Mouse (Mus musculus) myocyte (in vitro differentiated cells): Measurements from ENCODE around the gene Zfp488. TPM values are rescaled to one million over a fixed set of nuclear protein-coding genes. Genes with fewer than 3 reads are reported as not detected.

Source experiments
- H3K27me3 ChIP-seq: one replicate; pipeline ENCODE4 v1.6.1; 2011; ENCODE audit not compliant: control insufficient read depth, insufficient read depth, insufficient read length
- H3K36me3 ChIP-seq: one replicate; pipeline ENCODE4 v1.6.1; 2011; ENCODE audit not compliant: control insufficient read depth, insufficient read depth
- H3K4me2 ChIP-seq: one replicate; pipeline ENCODE4 v1.6.1; 2011; ENCODE audit warnings: low read depth, control low read depth
- H3K4me3 ChIP-seq: one replicate; pipeline ENCODE4 v1.5.1; 2011; ENCODE audit warnings: mild to moderate bottlenecking, control low read depth, moderate library complexity
- H3K79me2 ChIP-seq: one replicate; pipeline ENCODE4 v1.6.1; 2011; ENCODE audit not compliant: control insufficient read depth, insufficient read depth
- H3ac ChIP-seq: one replicate; pipeline ENCODE4 v1.6.1; 2011; ENCODE audit not compliant: control insufficient read depth, insufficient read length
- CEBPB ChIP-seq: IDR thresholded peaks from 2 replicates; pipeline ENCODE4 v1.6.1; 2011; ENCODE audit warnings: mild to moderate bottlenecking, moderate library complexity; ENCODE audit not compliant: poor library complexity, insufficient read depth, severe bottlenecking
- E2F4 ChIP-seq: IDR thresholded peaks from one replicate; pipeline ENCODE4 v1.6.1; 2011; ENCODE audit warnings: mild to moderate bottlenecking, control low read depth, moderate library complexity; ENCODE audit not compliant: insufficient read depth
- MAX ChIP-seq: IDR thresholded peaks from one replicate; pipeline ENCODE4 v1.6.1; 2011; ENCODE audit warnings: low read depth, mild to moderate bottlenecking, control low read depth
- MYOD1 ChIP-seq, 3 experiments: IDR thresholded peaks; one replicate each; pipeline ENCODE4 v1.6.1; 2011; ENCODE audit warnings: control low read depth in 2 of 3, low read depth in 2 of 3, mild to moderate bottlenecking in 2 of 3, moderate library complexity in 1 of 3; ENCODE audit not compliant: insufficient read length in 2 of 3, control insufficient read depth in 1 of 3
- MYOG ChIP-seq, 3 experiments: IDR thresholded peaks; one replicate each; pipeline ENCODE4 v1.6.1; 2011; ENCODE audit warnings: control low read depth in 2 of 3, low read depth in 2 of 3, mild to moderate bottlenecking in 2 of 3; ENCODE audit not compliant: insufficient read length in 2 of 3, control insufficient read depth in 1 of 3, insufficient read depth in 1 of 3
- POLR2A ChIP-seq: IDR thresholded peaks from one replicate; pipeline ENCODE4 v1.6.1; 2011; ENCODE audit warnings: low read depth, mild to moderate bottlenecking, control low read depth, moderate library complexity; ENCODE audit not compliant: insufficient read length
- POLR2AphosphoS2 ChIP-seq: IDR thresholded peaks from one replicate; pipeline ENCODE4 v1.6.1; 2011; ENCODE audit warnings: low read depth, control low read depth; ENCODE audit not compliant: insufficient read length
- REST ChIP-seq: IDR thresholded peaks from one replicate; pipeline ENCODE4 v1.6.1; 2011; ENCODE audit warnings: mild to moderate bottlenecking, control low read depth, moderate library complexity; ENCODE audit not compliant: insufficient read depth, insufficient read length
- SRF ChIP-seq: IDR thresholded peaks from one replicate; pipeline ENCODE4 v1.6.1; 2011; ENCODE audit warnings: low read depth; ENCODE audit not compliant: control insufficient read depth, insufficient read length
- TCF12 ChIP-seq: IDR thresholded peaks from one replicate; pipeline ENCODE4 v1.6.1; 2011; ENCODE audit warnings: mild to moderate bottlenecking, control low read depth; ENCODE audit not compliant: poor library complexity, insufficient read depth, severe bottlenecking
- TCF3 ChIP-seq: IDR thresholded peaks from one replicate; pipeline ENCODE4 v1.6.1; 2011; ENCODE audit warnings: low read depth, control low read depth; ENCODE audit not compliant: insufficient read length
- USF1 ChIP-seq: IDR thresholded peaks from one replicate; pipeline ENCODE4 v1.6.1; 2011; ENCODE audit warnings: low read depth, mild to moderate bottlenecking, control low read depth, moderate library complexity
- polyA plus RNA-seq: library from polyadenylated mRNA; unstranded; fragments of >200 nt; fragmentation: generic; extraction: Trizol; gene quantifications from one replicate; pipeline ENCODE4 v1.2.1, GENCODE M21; 2012; ENCODE audit warnings: missing spikeins

Zfp488 gene
- polyA plus RNA-seq: not detected

DNA sequence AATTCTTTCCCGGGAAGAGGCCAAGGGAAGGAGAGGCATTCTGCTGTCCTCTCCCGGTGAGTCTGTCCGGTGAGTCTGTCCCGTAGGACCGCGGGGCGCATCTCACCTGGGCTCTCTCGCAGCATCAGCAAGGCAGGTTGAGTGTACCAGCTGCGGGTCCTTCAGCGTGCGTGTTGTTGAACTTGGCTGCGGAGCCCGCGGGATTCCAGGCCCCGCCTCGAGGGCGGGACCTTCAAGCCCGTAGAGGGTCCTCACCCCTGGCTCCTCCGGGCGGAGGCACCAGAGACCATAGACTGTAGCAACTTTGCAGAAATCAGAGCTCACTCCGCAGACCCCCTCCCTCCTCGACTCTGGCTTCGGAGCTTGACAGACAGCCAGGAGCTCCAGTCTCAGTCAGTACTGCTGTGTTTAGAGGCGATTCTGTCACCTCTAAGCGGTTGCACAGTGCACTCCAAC, at the start of gene Zfp488:
TSS of gene Zfp488 (minus strand) at position 161 of the 456 bp plus-strand sequence.
- Histone ChIP-seq H3K36me3 (no peaks in the 10 kb centered on the region), H3ac (no peak within 1 kb of the TSS), H3K27me3 (peaks cover 18% of the 10 kb centered on the region), H3K4me2 (no peak within 1 kb of the TSS), H3K79me2 (no peaks in the 10 kb centered on the region), H3K4me3 (no peak within 1 kb of the TSS)
- TF ChIP-seq SRF: no peak
- TF ChIP-seq MAX: no peak
- no peak for TF ChIP-seq POLR2AphosphoS2
- no peak for TF ChIP-seq USF1
- no peak for TF ChIP-seq TCF12
- no peak for TF ChIP-seq POLR2A
- no peak for TF ChIP-seq CEBPB

DNA sequence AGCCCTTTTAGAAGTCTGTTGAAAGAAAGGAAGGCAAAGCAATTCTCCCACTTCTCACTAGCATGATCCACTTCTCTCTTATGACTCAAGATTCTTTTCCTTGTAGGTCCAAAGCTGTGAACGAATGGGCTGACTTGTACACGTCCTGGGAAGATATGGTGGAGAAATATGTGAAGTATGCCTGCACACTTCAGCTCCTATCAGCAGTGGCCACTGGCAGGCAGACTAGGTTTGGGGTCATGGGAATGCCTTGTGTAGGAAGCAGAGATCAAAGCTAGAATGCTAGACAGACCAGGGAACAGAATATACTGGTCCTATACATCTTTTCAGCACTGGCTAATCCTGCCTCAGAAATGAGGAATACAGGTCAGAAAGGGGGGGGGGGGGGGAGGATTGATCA, 48.1 kb upstream of the Zfp488 start:
- Histone ChIP-seq H3K4me2 (no peak overlapping the region), H3K27me3 (no peaks in the 10 kb centered on the region), H3ac (no peak overlapping the region), H3K4me3 (no peak overlapping the region), H3K79me2 (no peaks in the 10 kb centered on the region), H3K36me3 (no peaks in the 10 kb centered on the region)
- no peak for TF ChIP-seq MYOG (IDR thresholded peaks at IDR 0.05; ENCODE audit: control insufficient read depth in 1 of 3, insufficient read depth in 1 of 3, insufficient read length in 2 of 3, low read depth in 2 of 3)
- TF ChIP-seq USF1: no peak
- TF ChIP-seq MYOD1 (IDR thresholded peaks at IDR 0.05; ENCODE audit: control insufficient read depth in 1 of 3, insufficient read length in 2 of 3, low read depth in 2 of 3): no peak
- TF ChIP-seq POLR2A: no peak
- no peak for TF ChIP-seq TCF12

DNA sequence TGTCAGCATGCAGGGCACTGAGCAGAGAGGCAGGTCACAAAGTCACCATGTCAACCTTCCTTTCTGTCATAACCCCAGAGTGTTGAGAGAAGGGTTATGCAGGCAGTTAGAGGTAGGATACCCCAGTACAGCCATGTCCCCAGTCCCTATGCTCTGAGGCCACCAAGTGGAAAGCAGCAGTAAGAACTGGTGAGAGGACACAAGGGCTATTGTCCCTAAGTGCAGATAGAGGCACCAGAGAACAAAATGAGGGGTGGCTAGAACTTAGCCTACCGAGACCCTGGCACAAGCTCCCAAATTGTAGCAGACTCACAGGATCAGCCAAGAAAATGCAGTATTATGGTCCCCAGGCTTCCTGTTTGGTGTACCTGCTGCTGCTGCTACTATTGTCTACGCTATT, 38.4 kb upstream of the Zfp488 start:
- Histone ChIP-seq H3K4me2 (no peak overlapping the region), H3ac (no peak overlapping the region), H3K36me3 (no peaks in the 10 kb centered on the region), H3K79me2 (no peaks in the 10 kb centered on the region), H3K27me3 (no peaks in the 10 kb centered on the region), H3K4me3 (no peak overlapping the region)
- TF ChIP-seq E2F4 (no peak), CEBPB (no peak), POLR2A (no peak), SRF (no peak), TCF3 (no peak), REST (no peak), USF1 (no peak), TCF12 (no peak), POLR2AphosphoS2 (no peak), MAX (no peak), MYOG (IDR thresholded peaks at IDR 0.05; ENCODE audit: control insufficient read depth in 1 of 3, insufficient read depth in 1 of 3, insufficient read length in 2 of 3, low read depth in 2 of 3) (no peak), MYOD1 (IDR thresholded peaks at IDR 0.05; ENCODE audit: control insufficient read depth in 1 of 3, insufficient read length in 2 of 3, low read depth in 2 of 3) (no peak)

DNA sequence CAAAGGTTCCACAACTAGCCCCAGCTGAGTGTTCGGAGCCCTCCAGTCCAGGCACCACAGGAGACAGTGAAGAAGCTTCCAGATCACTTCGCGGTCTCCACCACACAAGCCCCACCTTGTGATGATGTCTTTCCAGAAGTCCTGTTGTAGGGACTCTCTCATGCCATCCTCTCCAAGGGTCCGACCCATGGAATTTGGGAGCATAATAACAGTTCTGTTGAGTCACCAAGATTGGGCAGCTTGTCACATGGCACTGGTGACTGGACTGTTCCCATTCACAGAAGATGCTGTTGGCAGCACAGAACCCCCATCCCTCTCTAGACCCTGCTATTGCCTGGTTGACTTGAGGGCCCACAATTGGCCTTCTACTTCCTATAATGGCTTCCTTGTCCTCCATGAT, 37.8 kb upstream of the Zfp488 start, which contains the start of gene Gm5460:
TSS of gene Gm5460 (plus strand) at position 378 of the 400 bp plus-strand sequence.
- Histone ChIP-seq H3ac (no peak within 1 kb of the TSS), H3K4me2 (no peak within 1 kb of the TSS), H3K79me2 (no peaks in the 10 kb centered on the region), H3K4me3 (no peak within 1 kb of the TSS), H3K27me3 (no peaks in the 10 kb centered on the region), H3K36me3 (no peaks in the 10 kb centered on the region)
- no peak for TF ChIP-seq TCF12
- TF ChIP-seq TCF3: no peak
- no peak for TF ChIP-seq POLR2A
- TF ChIP-seq CEBPB: no peak
- TF ChIP-seq POLR2AphosphoS2: no peak
- no peak for TF ChIP-seq REST
- no peak for TF ChIP-seq MYOD1 (IDR thresholded peaks at IDR 0.05; ENCODE audit: control insufficient read depth in 1 of 3, insufficient read length in 2 of 3, low read depth in 2 of 3)
- no peak for TF ChIP-seq E2F4
- no peak for TF ChIP-seq MAX
- no peak for TF ChIP-seq USF1
- TF ChIP-seq MYOG (IDR thresholded peaks at IDR 0.05; ENCODE audit: control insufficient read depth in 1 of 3, insufficient read depth in 1 of 3, insufficient read length in 2 of 3, low read depth in 2 of 3): no peak
- TF ChIP-seq SRF: no peak

DNA sequence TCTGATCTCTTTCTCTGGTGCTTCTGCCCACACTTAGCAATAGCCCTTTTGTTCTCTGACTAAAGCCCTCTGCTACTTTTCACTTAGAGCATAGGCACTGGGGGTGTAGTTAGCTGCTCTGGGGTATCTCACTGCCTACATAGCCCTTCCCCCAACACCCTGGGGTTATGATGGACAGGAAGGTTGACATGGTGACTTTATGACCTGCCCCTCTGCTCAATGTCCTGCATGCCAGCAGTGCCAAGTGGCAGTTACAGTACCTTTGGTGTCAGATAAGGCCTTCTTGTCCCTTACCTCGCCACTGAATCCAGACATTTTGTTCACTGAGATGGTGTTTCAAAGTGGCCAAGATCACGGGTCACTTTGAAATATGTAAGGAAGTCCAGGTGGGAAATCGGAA, 36.5 kb upstream of the Zfp488 start, which contains the start of gene Gm30083:
TSS of gene Gm30083 (minus strand) at position 120 of the 400 bp plus-strand sequence.
- TF ChIP-seq MYOD1 (IDR thresholded peaks at IDR 0.05; ENCODE audit: control insufficient read depth in 1 of 3, insufficient read length in 2 of 3, low read depth in 2 of 3): no peak
- TF ChIP-seq REST: no peak
- no peak for TF ChIP-seq POLR2AphosphoS2
- TF ChIP-seq POLR2A: no peak
- TF ChIP-seq USF1: no peak
- TF ChIP-seq SRF: no peak
- TF ChIP-seq TCF3: no peak
- no peak for TF ChIP-seq E2F4
- no peak for TF ChIP-seq CEBPB
- TF ChIP-seq MAX: no peak
- Histone ChIP-seq H3ac (no peak within 1 kb of the TSS), H3K4me2 (no peak within 1 kb of the TSS), H3K27me3 (no peaks in the 10 kb centered on the region), H3K36me3 (no peaks in the 10 kb centered on the region), H3K79me2 (no peaks in the 10 kb centered on the region), H3K4me3 (no peak within 1 kb of the TSS)
